ENCODE assay signal across 18 mouse cellular contexts in the genomic region with DNA sequence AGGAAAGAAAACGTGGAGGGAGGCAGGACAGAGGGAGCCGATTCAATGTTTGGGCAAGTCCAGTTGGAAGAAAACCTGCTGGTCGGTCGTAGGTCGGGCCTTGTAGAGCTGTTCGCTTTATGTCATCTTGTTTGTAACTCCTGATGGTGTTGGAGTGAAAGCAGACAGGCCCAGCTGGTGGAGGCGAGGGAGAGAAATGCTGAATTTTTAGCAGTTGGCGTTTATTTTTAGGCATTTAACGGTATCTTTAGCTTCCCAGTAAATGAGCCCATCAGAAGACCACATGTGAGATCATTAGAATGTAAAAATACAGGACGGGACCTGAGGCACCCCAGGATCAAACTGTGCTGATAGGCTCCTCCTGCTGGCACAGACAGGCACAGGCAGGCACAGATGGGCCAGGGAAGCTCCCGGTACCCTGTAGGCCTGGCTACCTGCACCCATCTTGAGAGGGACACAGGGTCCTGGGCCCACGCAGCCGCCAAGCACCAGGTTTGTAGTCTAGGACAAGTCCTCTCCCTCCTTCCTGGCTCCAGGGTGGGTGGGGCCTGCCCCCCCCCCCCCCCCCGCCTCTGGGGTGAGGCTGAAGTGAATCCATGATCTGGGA. TPM values are rescaled to one million over a fixed set of nuclear protein-coding genes. Genes with fewer than 3 reads are reported as not detected.
A peak's percentile ranks its signal among the peaks of the same experiment; 100 is the strongest.
DNase-seq lines count a peak whose midpoint lies in the region; ATAC-seq and TF ChIP-seq lines count a peak whose summit lies in the region.
"Had no signal": no experiment of that assay in that cellular context is flagged by ENCODE, and none has a peak within 500 bp of the region (broad histone marks: within the 10 kb centered on the region; RNA-seq: fewer than 3 reads in every experiment).

No protein-coding gene starts in this region.

- H3K4me1 ChIP-seq in CH12.LX (ENCODE audit: control insufficient read depth in 1 of 2, insufficient read depth in 2 of 2), result peaks cover 5 to 24% of the 10 kb centered on the region in 2 experiments; a peak in 3 of 4 replicates
- H3K4me1 ChIP-seq in forebrain, embryonic 16.5 days (replicated peaks; ENCODE audit: control insufficient read depth, insufficient read depth, low read length), result peaks cover 8% of the 10 kb centered on the region; the same call in 1 of the 2 replicates
- H3K4me1 ChIP-seq: embryonic facial prominence, embryonic 13.5 days; limb, embryonic 15.5 days had no signal

- no peak overlapping the region for H3K27ac ChIP-seq in CH12.LX (ENCODE audit: insufficient read depth, low read depth)
- H3K27ac ChIP-seq in forebrain, embryonic 16.5 days (ENCODE audit: low read length), result peak overlapping the region; percentile 8; the same call in 1 of the 2 replicates
- H3K27ac ChIP-seq: embryonic facial prominence, embryonic 13.5 days; limb, embryonic 15.5 days; neural tube, embryonic 13.5 days had no signal

- in situ Hi-C loops in CH12.LX (cut with MboI; ENCODE audit: low pct_ligation_motif_present, low pct_unique_long_range_greater_than_20kb, low sequenced_read_pairs), result loop anchor here (10.0 kb wide), 1 partner anchor 787 kb away; no protein-coding TSS in a partner anchor

- TF ChIP-seq RAD21 in CH12.LX (IDR thresholded peaks at IDR 0.05; ENCODE audit: low read depth, low read length), result no peak

- H3K36me3 ChIP-seq in CH12.LX (replicated peaks in 1 of 2; ENCODE audit: control insufficient read depth in 1 of 2, insufficient read depth in 1 of 2, low read length in 1 of 2), result no peaks in the 10 kb centered on the region
- H3K36me3 ChIP-seq in forebrain, embryonic 16.5 days (ENCODE audit: control insufficient read depth, insufficient read depth), result no peaks in the 10 kb centered on the region
- H3K36me3 ChIP-seq: embryonic facial prominence, embryonic 13.5 days; G1E; limb, embryonic 15.5 days; neural tube, embryonic 13.5 days had no signal

- no peak for TF ChIP-seq EP300 in CH12.LX (IDR thresholded peaks at IDR 0.05; ENCODE audit: low read length)

- no peak overlapping the region for H3K4me2 ChIP-seq in CH12.LX (ENCODE audit: insufficient read depth, low read depth, poor library complexity, severe bottlenecking)
- H3K4me2 ChIP-seq in forebrain, embryonic 16.5 days (ENCODE audit: low read length), result no peak overlapping the region
- H3K4me2 ChIP-seq: embryonic facial prominence, embryonic 13.5 days; limb, embryonic 15.5 days; midbrain, embryonic 11.5 days; neural tube, embryonic 13.5 days had no signal

- no peak for DNase-seq in frontal cortex, postnatal 25 days (ENCODE audit: low spot score in 2 of 2)
- peak; percentile 38 to 62 for DNase-seq in left cerebral cortex, postnatal 25 days (ENCODE audit: low spot score in 2 of 2)
- DNase-seq in left cerebral cortex, adult 11 months (ENCODE audit: low spot score), result no peak
- no peak for DNase-seq in CH12.LX (ENCODE audit: extremely low read depth)
- no peak for DNase-seq in MN1 (ENCODE audit: low spot score)
- no peak for DNase-seq in thymus, postnatal 4 days
- DNase-seq: adrenal gland, postnatal 10 days; B cell, adult 2 months; cerebellum, postnatal 14 days; thymus, adult 18-20 months had no signal

- TF ChIP-seq CTCF in CH12.LX (conservative IDR thresholded peaks at IDR 0.05 in 1 of 2, IDR thresholded peaks at IDR 0.05 in 1 of 2; ENCODE audit: low read depth in 2 of 2, low read length in 2 of 2), result peak in 1 of 2 experiments; percentile 25; a peak in 1 of 4 replicates

- intact Hi-C loops in left cerebral cortex, postnatal 25 days (cut with DNase I), result no loop called here

- no peak for TF ChIP-seq POLR2A in CH12.LX (IDR thresholded peaks at IDR 0.05; ENCODE audit: low read depth, low read length)

- 55% methylated on average over 13 of the region's 14 CpGs for WGBS in forebrain, embryonic 16.5 days

- peaks cover 9% of the 10 kb centered on the region for H3K9me3 ChIP-seq in CH12.LX (replicated peaks; ENCODE audit: low read length)
- no peaks in the 10 kb centered on the region for H3K9me3 ChIP-seq in forebrain, embryonic 16.5 days (ENCODE audit: control insufficient read depth, low read length)
- H3K9me3 ChIP-seq: embryonic facial prominence, embryonic 13.5 days; G1E; limb, embryonic 15.5 days had no signal

- peak; percentile 76; the same call in 1 of the 2 replicates for ATAC-seq in frontal cortex, adult (ENCODE audit: low TSS enrichment)
- peak; percentile 64 for ATAC-seq in forebrain, embryonic 16.5 days
- ATAC-seq: lung, postnatal 0 days had no signal

- no peak overlapping the region for H3K4me3 ChIP-seq in CH12.LX (replicated peaks in 1 of 3; ENCODE audit: low read depth in 2 of 3, low read length in 2 of 3, poor library complexity in 1 of 3)
- no peak overlapping the region for H3K4me3 ChIP-seq in forebrain, embryonic 16.5 days (replicated peaks; ENCODE audit: low read length)
- H3K4me3 ChIP-seq: embryonic facial prominence, embryonic 13.5 days; limb, embryonic 15.5 days; neural tube, embryonic 13.5 days had no signal

- no peaks in the 10 kb centered on the region for H3K27me3 ChIP-seq in CH12.LX (replicated peaks)
- no peaks in the 10 kb centered on the region for H3K27me3 ChIP-seq in forebrain, embryonic 16.5 days (replicated peaks; ENCODE audit: control insufficient read depth, insufficient read depth, low read length)
- H3K27me3 ChIP-seq: embryonic facial prominence, embryonic 13.5 days; limb, embryonic 15.5 days; neural tube, embryonic 13.5 days had no signal

- dilution Hi-C loops in CH12.LX (cut with MboI; ENCODE audit: extremely low pct_ligation_motif_present, extremely low pct_unique_long_range_greater_than_20kb, low sequenced_read_pairs), result no loop called here

- H3K79me2 ChIP-seq in CH12.LX (replicated peaks; ENCODE audit: control insufficient read depth, extremely low read depth, insufficient read depth, poor library complexity, severe bottlenecking), result no peaks in the 10 kb centered on the region

- H3K9ac ChIP-seq in CH12.LX (ENCODE audit: insufficient read depth, low read depth), result no peak overlapping the region
- H3K9ac ChIP-seq in forebrain, embryonic 16.5 days (replicated peaks; ENCODE audit: low read depth, low read length), result no peak overlapping the region
- H3K9ac ChIP-seq: embryonic facial prominence, embryonic 13.5 days; limb, embryonic 15.5 days; neural tube, embryonic 13.5 days had no signal

TF ChIP-seq in CH12.LX, 34 proteins besides CTCF, POLR2A, EP300 and RAD21:
- no peak for TF ChIP-seq MYC (IDR thresholded peaks at IDR 0.05; ENCODE audit: low read depth, low read length)
- TF ChIP-seq MEF2A (IDR thresholded peaks at IDR 0.05; ENCODE audit: borderline replicate concordance, low read depth, low read length), result no peak
- TF ChIP-seq E2F4 (IDR thresholded peaks at IDR 0.05; ENCODE audit: insufficient replicate concordance, low read depth, low read length), result no peak
- no peak for TF ChIP-seq MXI1 (IDR thresholded peaks at IDR 0.05; ENCODE audit: low read depth, low read length)
- no peak for TF ChIP-seq HCFC1 (IDR thresholded peaks at IDR 0.05; ENCODE audit: low read depth, low read length)
- no peak for TF ChIP-seq SIN3A (IDR thresholded peaks at IDR 0.05; ENCODE audit: low read length)
- TF ChIP-seq SMC3 (IDR thresholded peaks at IDR 0.05; ENCODE audit: low read depth, low read length), result peak; percentile 13; the same call in 1 of the 2 replicates

RNA-seq across cellular contexts. Expression of a gene that starts 31.2 kb away (rescaled TPM):
- 10 to 100 TPM; 21.5 to 22.6 TPM for total RNA-seq in left cerebral cortex, postnatal 25 days (2021)
- total RNA-seq in CH12.LX (2012; rRNA removed) (7.4 and 8.1 TPM in 2 replicates), CH12.LX (2014; rRNA removed) (9.7 and 10.3 TPM in 2 replicates)
- polyA plus RNA-seq in CH12.LX (2012; ENCODE audit: insufficient read length, low read depth), result 9.4 and 10.6 TPM in 2 replicates
- polyA plus RNA-seq in forebrain, embryonic 16.5 days (2015; fragmentation: Nextera tagmentation; extraction: Ambion mirVana), result 17.7 and 18.7 TPM in 2 replicates

RNA-seq across cellular contexts. Expression of a gene that starts 44.5 kb away (rescaled TPM):
- total RNA-seq in left cerebral cortex, postnatal 25 days (2021), result 10 to 100 TPM; 16.7 to 18.8 TPM
- total RNA-seq in CH12.LX (2012; rRNA removed) (43.7 and 74.4 TPM in 2 replicates), CH12.LX (2014; rRNA removed) (70.0 and 77.8 TPM in 2 replicates)
- polyA plus RNA-seq in CH12.LX (2012; ENCODE audit: insufficient read length, low read depth), result 109 and 110 TPM in 2 replicates
- polyA plus RNA-seq in forebrain, embryonic 16.5 days (2015; fragmentation: Nextera tagmentation; extraction: Ambion mirVana), result 14.3 and 14.5 TPM in 2 replicates

Comparison
In these comparisons a context has a peak if more than half of its experiments do, and no peak if none do; other contexts are left out.
1. DNase-seq: peak in left cerebral cortex, postnatal 25 days (2 of 2); none in frontal cortex, postnatal 25 days (0 of 2), left cerebral cortex, adult 11 months (single experiment), CH12.LX (single experiment), MN1 (single experiment) and thymus, postnatal 4 days (single experiment).